Mouse (Mus musculus): ENCODE results near the gene Ripply1.

Gene Ripply1

GRCm38 (mm10) chrX:139782278-139783044 is at the start of gene Ripply1:
Gene Ripply1, minus strand, starts transcription at chrX:139782353.
- DNase-seq (ENCODE audit: low spot score), result peak; percentile 33

- no peak for DNase-seq (ENCODE audit: low spot score)
Observed at GRCm38 (mm10) chrX:139828363-139829092, 46.4 kb upstream of the Ripply1 start.

- no peak for DNase-seq (ENCODE audit: low spot score)
Observed at GRCm38 (mm10) chrX:139826926-139827325, 44.8 kb upstream of the Ripply1 start.

GRCm38 (mm10) chrX:139825402-139825801 is 43.2 kb upstream of the Ripply1 start:
- DNase-seq (ENCODE audit: low spot score), result no peak

GRCm38 (mm10) chrX:139815201-139815600 is 33.0 kb upstream of the Ripply1 start:
- no peak for DNase-seq (ENCODE audit: low spot score)

GRCm38 (mm10) chrX:139814018-139814635 is 32.0 kb upstream of the Ripply1 start:
- no peak for DNase-seq (ENCODE audit: low spot score)

GRCm38 (mm10) chrX:139813299-139814002 is 31.3 kb upstream of the Ripply1 start:
- no peak for DNase-seq (ENCODE audit: low spot score)

- DNase-seq (ENCODE audit: low spot score), result peak; percentile 15
Observed at GRCm38 (mm10) chrX:139812636-139813298, 30.6 kb upstream of the Ripply1 start.

GRCm38 (mm10) chrX:139808501-139808900 is 26.3 kb upstream of the Ripply1 start:
- DNase-seq (ENCODE audit: low spot score), result no peak

GRCm38 (mm10) chrX:139808085-139808484 is 25.9 kb upstream of the Ripply1 start:
- peak; percentile 15 for DNase-seq (ENCODE audit: low spot score)

- DNase-seq (ENCODE audit: low spot score), result no peak
Observed at GRCm38 (mm10) chrX:139807391-139807790, 25.2 kb upstream of the Ripply1 start.

GRCm38 (mm10) chrX:139805918-139806317 is 23.8 kb upstream of the Ripply1 start:
- no peak for DNase-seq (ENCODE audit: low spot score)

GRCm38 (mm10) chrX:139803028-139803427 is 20.9 kb upstream of the Ripply1 start:
- no peak for DNase-seq (ENCODE audit: low spot score)

GRCm38 (mm10) chrX:139800406-139800878 is 18.3 kb upstream of the Ripply1 start, which contains the start of gene Cldn2:
Gene Cldn2, plus strand, starts transcription at chrX:139800828.
- no peak for DNase-seq (ENCODE audit: low spot score)

GRCm38 (mm10) chrX:139799953-139800352 is 17.8 kb upstream of the Ripply1 start:
- no peak for DNase-seq (ENCODE audit: low spot score)

GRCm38 (mm10) chrX:139797875-139798274 is 15.7 kb upstream of the Ripply1 start:
- no peak for DNase-seq (ENCODE audit: low spot score)

GRCm38 (mm10) chrX:139796037-139796436 is 13.9 kb upstream of the Ripply1 start:
- no peak for DNase-seq (ENCODE audit: low spot score)

GRCm38 (mm10) chrX:139794072-139794845 is 12.1 kb upstream of the Ripply1 start:
- DNase-seq (ENCODE audit: low spot score), result no peak

GRCm38 (mm10) chrX:139785764-139786163 is 3.6 kb upstream of the Ripply1 start:
- no peak for DNase-seq (ENCODE audit: low spot score)

- no peak for DNase-seq (ENCODE audit: low spot score)
Observed at GRCm38 (mm10) chrX:139783045-139783422, 881 bp upstream of the Ripply1 start.

- DNase-seq (ENCODE audit: low spot score), result no peak
Observed at GRCm38 (mm10) chrX:139781563-139781962, 590 bp downstream of the Ripply1 start.

Data from embryo, embryonic 10.5 days (tissue).